Mouse (Mus musculus) liver, embryonic 15.5 days (tissue): ENCODE measurements around the gene Gm10271. TPM values are rescaled to one million over a fixed set of nuclear protein-coding genes. Genes with fewer than 3 reads are reported as not detected.

Experiments used
- ATAC-seq: fragments of 200-750 bp; cut with Nextera tagmentation; 2 replicates; pipeline ENCODE4 v1.8.0; 2017; ENCODE audit warnings: moderate number of reproducible peaks, mild to moderate bottlenecking, moderate library complexity; ENCODE audit not compliant: insufficient read depth
- H3K27ac ChIP-seq: fragments of 300-500 bp; sonication (generic); replicated peaks from 2 replicates; pipeline ENCODE4 v1.5.1; 2015; ENCODE audit warnings: mild to moderate bottlenecking, inconsistent platforms
- H3K27me3 ChIP-seq: fragments of 300-500 bp; sonication (generic); 2 replicates; pipeline ENCODE4 v1.6.1; 2015; ENCODE audit warnings: mild to moderate bottlenecking, inconsistent platforms
- H3K36me3 ChIP-seq: fragments of 300-500 bp; sonication (generic); replicated peaks from 2 replicates; pipeline ENCODE4 v1.6.1; 2015; ENCODE audit warnings: moderate library complexity, mild to moderate bottlenecking, inconsistent platforms
- H3K4me1 ChIP-seq: fragments of 300-500 bp; sonication (generic); replicated peaks from 2 replicates; pipeline ENCODE4 v1.6.1; 2015; ENCODE audit warnings: inconsistent platforms
- H3K4me2 ChIP-seq: fragments of 300-500 bp; sonication (generic); 2 replicates; pipeline ENCODE4 v1.6.1; 2015; ENCODE audit warnings: moderate library complexity, mild to moderate bottlenecking, inconsistent platforms
- H3K4me3 ChIP-seq: fragments of 300-500 bp; sonication (generic); replicated peaks from 2 replicates; pipeline ENCODE4 v1.5.1; 2015; ENCODE audit warnings: mild to moderate bottlenecking, inconsistent platforms
- H3K9ac ChIP-seq: fragments of 300-500 bp; sonication (generic); 2 replicates; pipeline ENCODE4 v1.6.1; 2015; ENCODE audit warnings: moderate library complexity, mild to moderate bottlenecking, inconsistent platforms
- H3K9me3 ChIP-seq: fragments of 300-500 bp; sonication (generic); replicated peaks from 2 replicates; pipeline ENCODE4 v1.6.1; 2016; ENCODE audit warnings: inconsistent platforms
- WGBS: fragments of 180-500 bp; shearing (Covaris S2); methylation state at CpG from one replicate; pipeline ENCODE4 v1.1.7; 2015; ENCODE audit warnings: mixed read lengths; ENCODE audit not compliant: insufficient replicate concordance; 5-methylcytosine and 5-hydroxymethylcytosine counted together
- polyA plus RNA-seq: library from polyadenylated mRNA; unstranded; fragments of >200 nt; fragmentation: Nextera tagmentation; extraction: Ambion mirVana; gene quantifications from 2 replicates; pipeline ENCODE4 v1.2.1, GENCODE M21; 2015

The Gm10271 gene
- polyA plus RNA-seq, 1 experiment from 2014 or later = not detected

GRCm38 (mm10) chr10:116977858-116978257 is 5.4 kb upstream of the Gm10271 start:
- Histone ChIP-seq H3K4me1 (no peaks in the 10 kb centered on the region), H3K36me3 (no peaks in the 10 kb centered on the region), H3K4me3 (no peak overlapping the region), H3K9me3 (no peaks in the 10 kb centered on the region), H3K9ac (no peak overlapping the region), H3K27ac (no peak overlapping the region), H3K27me3 (no peaks in the 10 kb centered on the region), H3K4me2 (no peak overlapping the region)
- WGBS = 37% methylated on average over 2 of the region's 2 CpGs
- ATAC-seq = no peak

GRCm38 (mm10) chr10:116977455-116977854 is 5.0 kb upstream of the Gm10271 start:
- Histone ChIP-seq H3K4me3 (no peak overlapping the region), H3K4me1 (no peaks in the 10 kb centered on the region), H3K27me3 (no peaks in the 10 kb centered on the region), H3K9me3 (no peaks in the 10 kb centered on the region), H3K4me2 (no peak overlapping the region), H3K9ac (no peak overlapping the region), H3K27ac (no peak overlapping the region), H3K36me3 (no peaks in the 10 kb centered on the region)
- WGBS = 13% methylated on average over 4 of the region's 4 CpGs
- ATAC-seq = no peak

- no peak for ATAC-seq
- Histone ChIP-seq H3K27ac (no peak overlapping the region), H3K4me3 (no peak overlapping the region), H3K4me1 (no peaks in the 10 kb centered on the region; the same call in 1 of the 2 replicates), H3K9me3 (no peaks in the 10 kb centered on the region), H3K9ac (no peak overlapping the region), H3K27me3 (no peaks in the 10 kb centered on the region), H3K4me2 (no peak overlapping the region), H3K36me3 (no peaks in the 10 kb centered on the region)
- WGBS = 63% methylated on average over 4 of the region's 4 CpGs
These were observed 3.7 kb downstream of the Gm10271 start for GRCm38 (mm10) chr10:116968741-116969140.

- Histone ChIP-seq H3K9ac (no peak overlapping the region), H3K4me1 (no peaks in the 10 kb centered on the region; the same call in 1 of the 2 replicates), H3K4me2 (no peak overlapping the region), H3K27ac (no peak overlapping the region), H3K4me3 (no peak overlapping the region), H3K27me3 (0 out of 2 replicates have a peak, but pooled peaks cover 3% of the 10 kb centered on the region), H3K9me3 (no peaks in the 10 kb centered on the region), H3K36me3 (no peaks in the 10 kb centered on the region)
- ATAC-seq = no peak
- 59% methylated on average over 6 of the region's 6 CpGs for WGBS
These were observed 6.3 kb downstream of the Gm10271 start for GRCm38 (mm10) chr10:116966065-116966464.

GRCm38 (mm10) chr10:116965297-116965696 is 7.1 kb downstream of the Gm10271 start:
- Histone ChIP-seq H3K27me3 (0 out of 2 replicates have a peak, but pooled peaks cover 3% of the 10 kb centered on the region), H3K9me3 (no peaks in the 10 kb centered on the region), H3K4me1 (no peaks in the 10 kb centered on the region; the same call in 1 of the 2 replicates), H3K4me3 (no peak overlapping the region), H3K4me2 (no peak overlapping the region), H3K9ac (no peak overlapping the region), H3K27ac (no peak overlapping the region), H3K36me3 (no peaks in the 10 kb centered on the region)
- no peak for ATAC-seq
- 59% methylated on average over 5 of the region's 5 CpGs for WGBS

GRCm38 (mm10) chr10:116964571-116964970 is 7.8 kb downstream of the Gm10271 start:
- Histone ChIP-seq H3K27me3 (0 out of 2 replicates have a peak, but pooled peaks cover 3% of the 10 kb centered on the region), H3K4me3 (no peak overlapping the region), H3K9ac (no peak overlapping the region), H3K4me1 (no peaks in the 10 kb centered on the region; the same call in 1 of the 2 replicates), H3K36me3 (no peaks in the 10 kb centered on the region), H3K9me3 (no peaks in the 10 kb centered on the region), H3K27ac (no peak overlapping the region), H3K4me2 (no peak overlapping the region)
- ATAC-seq = no peak
- 67% methylated on average over 4 of the region's 4 CpGs for WGBS

GRCm38 (mm10) chr10:116964084-116964483 is 8.3 kb downstream of the Gm10271 start:
- 71% methylated on average over 11 of the region's 11 CpGs for WGBS
- no peak overlapping the region for H3K27ac ChIP-seq
- ATAC-seq = no peak

GRCm38 (mm10) chr10:116962803-116963202 is 9.6 kb downstream of the Gm10271 start:
- H3K9ac ChIP-seq = no peak overlapping the region
- H3K9me3 ChIP-seq = no peaks in the 10 kb centered on the region
- H3K36me3 ChIP-seq = no peaks in the 10 kb centered on the region
- H3K4me2 ChIP-seq = no peak overlapping the region
- H3K27ac ChIP-seq = no peak overlapping the region
- no peak for ATAC-seq
- no peaks in the 10 kb centered on the region for H3K4me1 ChIP-seq
- no peak overlapping the region for H3K4me3 ChIP-seq
- WGBS = 56% methylated on average over 17 of the region's 17 CpGs
- 0 out of 2 replicates have a peak, but pooled peaks cover 3% of the 10 kb centered on the region for H3K27me3 ChIP-seq

More at GRCm38 (mm10) chr10:116964084-116964483, 8.3 kb downstream of the Gm10271 start:
- Histone ChIP-seq H3K27me3 (0 out of 2 replicates have a peak, but pooled peaks cover 3% of the 10 kb centered on the region), H3K4me3 (no peak overlapping the region), H3K4me1 (no peaks in the 10 kb centered on the region; the same call in 1 of the 2 replicates), H3K4me2 (no peak overlapping the region), H3K9ac (no peak overlapping the region), H3K36me3 (no peaks in the 10 kb centered on the region), H3K9me3 (no peaks in the 10 kb centered on the region)

- no peak overlapping the region for H3K27ac ChIP-seq
- no peak for ATAC-seq
- no peaks in the 10 kb centered on the region for H3K4me1 ChIP-seq
- H3K9me3 ChIP-seq = no peaks in the 10 kb centered on the region
- H3K9ac ChIP-seq = no peak overlapping the region
- WGBS = 70% methylated on average over 14 of the region's 14 CpGs
- H3K4me2 ChIP-seq = no peak overlapping the region
- no peak overlapping the region for H3K4me3 ChIP-seq
- H3K36me3 ChIP-seq = no peaks in the 10 kb centered on the region
- 0 out of 2 replicates have a peak, but pooled peaks cover 3% of the 10 kb centered on the region for H3K27me3 ChIP-seq
These were observed 10.3 kb downstream of the Gm10271 start for GRCm38 (mm10) chr10:116962152-116962551.

GRCm38 (mm10) chr10:116957867-116958551 is 14.4 kb downstream of the Gm10271 start:
- H3K4me2 ChIP-seq = no peak overlapping the region
- no peak overlapping the region for H3K4me3 ChIP-seq
- no peaks in the 10 kb centered on the region for H3K9me3 ChIP-seq
- no peak overlapping the region for H3K27ac ChIP-seq
- ATAC-seq = no peak
- H3K36me3 ChIP-seq = no peaks in the 10 kb centered on the region
- no peaks in the 10 kb centered on the region for H3K4me1 ChIP-seq
- H3K27me3 ChIP-seq = no peaks in the 10 kb centered on the region
- H3K9ac ChIP-seq = no peak overlapping the region
- WGBS = 18% methylated on average over 5 of the region's 5 CpGs

- no peak for ATAC-seq
- Histone ChIP-seq H3K4me2 (no peak overlapping the region), H3K36me3 (no peaks in the 10 kb centered on the region), H3K27ac (no peak overlapping the region), H3K4me3 (no peak overlapping the region), H3K27me3 (no peaks in the 10 kb centered on the region), H3K9ac (no peak overlapping the region), H3K4me1 (no peaks in the 10 kb centered on the region), H3K9me3 (no peaks in the 10 kb centered on the region)
- WGBS = 79% methylated on average over 11 of the region's 11 CpGs
These were observed 15.8 kb downstream of the Gm10271 start for GRCm38 (mm10) chr10:116956483-116957158.
